Mouse (Mus musculus): Measurements from ENCODE around the gene Klhl32.

DNA sequence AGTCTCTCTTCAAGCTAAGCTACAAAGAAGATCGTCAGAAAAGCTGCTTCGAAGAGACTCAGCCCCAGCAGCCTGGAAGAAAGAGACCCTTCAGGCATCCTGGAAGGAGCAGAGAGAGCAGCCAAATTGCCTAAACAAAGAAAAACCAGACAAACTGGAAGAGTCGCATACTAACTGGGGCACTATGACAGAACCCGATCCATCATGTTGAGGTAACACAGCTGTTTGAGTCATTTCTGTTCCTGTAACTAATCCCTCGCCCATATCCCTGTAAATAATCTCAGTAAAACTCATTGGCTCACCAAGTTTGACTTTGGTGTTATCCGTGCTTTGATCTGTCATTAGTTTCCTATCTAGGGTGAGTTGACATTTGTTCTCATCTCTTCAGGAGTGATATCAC, 230.9 kb downstream of the Klhl32 start:
- TF ChIP-seq POLR2A (IDR thresholded peaks at IDR 0.05; ENCODE audit: borderline replicate concordance, low read depth, low read length) = no peak
- no peak for TF ChIP-seq CTCF (IDR thresholded peaks at IDR 0.05; ENCODE audit: low read depth, low read length)
